Mouse (Mus musculus) thymus, adult 18-20 months (tissue): ENCODE measurements around the gene Cyp2c29.
"Not testable (repeated sequence)": the region's sequence is repeated elsewhere in the genome, so short reads cannot be mapped to it uniquely, and the experiment has no call there.

Source experiments
- DNase-seq, 2 experiments: peaks; one replicate each; pipeline ENCODE4 v3.0.0; 2022; ENCODE audit warnings: mixed read lengths in 2 of 2

Cyp2c29 gene

GRCm38 (mm10) chr19:39269105-39269504 lies at the start of gene Cyp2c29:
Cyp2c29 (plus strand) TSS chr19:39269405.
- DNase-seq, result not testable (repeated sequence)

DNA sequence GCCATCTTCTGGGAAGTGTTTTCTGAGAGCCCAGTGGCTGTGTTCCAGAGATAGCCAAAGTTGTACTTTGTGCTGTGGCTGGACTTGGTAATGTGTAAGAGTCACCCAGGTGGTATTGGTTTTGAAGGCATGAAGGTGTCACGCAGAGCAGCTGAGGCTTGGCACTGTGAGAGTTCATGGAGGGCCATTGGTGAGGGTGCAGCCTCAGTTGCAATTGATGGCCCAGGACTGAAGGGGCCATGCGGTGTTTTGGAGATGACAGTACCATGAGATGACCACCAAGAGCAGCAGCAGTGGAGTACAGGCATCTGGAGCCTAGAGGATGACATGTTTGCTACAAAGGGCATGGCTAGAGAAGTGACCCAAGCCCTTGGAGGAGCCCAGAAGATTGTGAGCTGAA lies 2.2 kb upstream of the Cyp2c29 start:
- not testable (repeated sequence) for DNase-seq

DNA sequence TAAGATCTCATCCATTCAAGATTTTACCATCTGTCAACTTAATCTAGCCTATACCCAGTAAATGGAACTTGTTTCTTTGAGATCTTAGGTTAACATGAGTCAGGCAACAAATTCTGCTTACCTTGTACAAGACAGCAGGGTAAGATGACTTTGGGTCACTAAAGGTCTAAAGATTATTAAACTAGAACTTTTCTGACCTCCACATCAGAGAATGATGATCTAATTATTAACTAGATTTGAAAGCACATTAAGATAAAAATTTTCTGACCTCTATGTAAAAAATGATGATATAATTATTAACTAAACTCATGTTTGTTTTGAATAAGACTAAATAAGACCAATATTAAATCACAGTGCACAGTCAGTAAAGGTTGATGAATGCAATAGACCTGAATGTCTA lies 13.6 kb downstream of the Cyp2c29 start:
- DNase-seq, result no peak

- DNase-seq, result no peak
Measured at GRCm38 (mm10) chr19:39285637-39286036, 16.4 kb downstream of the Cyp2c29 start.

- DNase-seq, result no peak
Measured at GRCm38 (mm10) chr19:39286825-39287224, 17.6 kb downstream of the Cyp2c29 start.

GRCm38 (mm10) chr19:39288978-39289377 lies 19.8 kb downstream of the Cyp2c29 start:
- no peak for DNase-seq
